In the genomic region with DNA sequence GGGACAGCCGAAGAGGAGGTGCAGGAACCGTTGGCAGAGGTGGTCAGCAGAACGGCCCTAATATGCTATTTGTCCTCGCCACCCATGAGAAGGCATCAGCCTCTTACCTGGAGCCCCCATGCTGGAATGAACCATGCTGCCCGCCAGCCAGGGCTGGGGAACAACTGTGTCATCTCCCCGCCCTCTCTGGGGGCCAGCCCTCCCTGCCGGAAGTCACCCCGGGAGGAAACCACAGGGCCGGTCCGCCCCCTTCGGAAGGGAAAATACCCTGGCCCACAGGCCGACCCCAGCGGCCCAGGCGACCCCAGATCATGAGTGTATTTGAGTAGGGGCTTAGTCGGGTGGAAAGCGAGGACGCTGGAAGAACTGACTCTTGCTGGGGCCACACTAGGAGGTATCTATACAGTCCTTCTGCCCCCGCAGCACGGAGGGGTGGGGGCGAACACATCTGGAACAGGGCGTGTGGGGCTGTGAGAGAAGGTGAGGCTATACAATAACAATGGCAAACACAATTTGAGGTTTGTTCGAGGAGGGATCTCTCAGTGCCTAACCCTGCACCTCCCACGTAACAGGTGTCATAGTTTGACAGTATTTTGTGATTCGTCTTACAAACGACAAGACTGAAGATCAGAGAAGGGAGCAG, we compare ENCODE assay signal across 8 mouse cellular contexts. TPM values are rescaled to one million over a fixed set of nuclear protein-coding genes. Genes with fewer than 3 reads are reported as not detected.
A peak's percentile ranks its signal among the peaks of the same experiment; 100 is the strongest.
DNase-seq lines count a peak whose midpoint lies in the region; ATAC-seq and TF ChIP-seq lines count a peak whose summit lies in the region.

No protein-coding gene starts in this region.

- H3K9ac ChIP-seq in heart, adult 2 months (ENCODE audit: low read depth, low read length) = no peak overlapping the region
- H3K9ac ChIP-seq in forebrain, embryonic 16.5 days (replicated peaks; ENCODE audit: low read depth, low read length) = no peak overlapping the region
- H3K9ac ChIP-seq in limb, embryonic 12.5 days (replicated peaks) = no peak overlapping the region
- H3K9ac ChIP-seq in midbrain, postnatal 0 days (replicated peaks; ENCODE audit: low read length, poor library complexity, severe bottlenecking) = 0 out of 2 replicates have a peak overlapping the region, but pooled peaks have one; percentile 24

- H3K4me2 ChIP-seq in forebrain, embryonic 16.5 days (ENCODE audit: low read length) = no peak overlapping the region
- H3K4me2 ChIP-seq in limb, embryonic 12.5 days = peak overlapping the region; percentile 34; the same call in 1 of the 2 replicates
- H3K4me2 ChIP-seq in midbrain, postnatal 0 days (ENCODE audit: low read depth, low read length, poor library complexity, severe bottlenecking) = no peak overlapping the region; the same call in 1 of the 2 replicates

- no peak for TF ChIP-seq POLR2A in heart, adult 2 months (IDR thresholded peaks at IDR 0.05; ENCODE audit: insufficient read depth, low read depth, low read length)

- peak; percentile 39 to 67 for DNase-seq in heart, adult 2 months
- no peak for DNase-seq in heart, postnatal 25 days (ENCODE audit: low spot score)
- DNase-seq in midbrain, postnatal 0 days (ENCODE audit: low spot score) = no peak
- DNase-seq in ovary, postnatal 14 days (ENCODE audit: low spot score) = no peak
- DNase-seq in testis, postnatal 14 days (ENCODE audit: low spot score) = no peak
- DNase-seq in gastrocnemius, postnatal 10 days = no peak

- 10% methylated on average over 25 of the region's 25 CpGs for WGBS in heart, adult 2 months
- 8% methylated on average over 25 of the region's 25 CpGs for WGBS in forebrain, embryonic 16.5 days
- WGBS in limb, embryonic 12.5 days = 8% methylated on average over 25 of the region's 25 CpGs
- 10% methylated on average over 24 of the region's 25 CpGs for WGBS in midbrain, postnatal 0 days

- H3K9me3 ChIP-seq in forebrain, embryonic 16.5 days (ENCODE audit: control insufficient read depth, low read length) = no peaks in the 10 kb centered on the region; the same call in 1 of the 2 replicates
- peaks cover 5% of the 10 kb centered on the region for H3K9me3 ChIP-seq in limb, embryonic 12.5 days
- H3K9me3 ChIP-seq in midbrain, postnatal 0 days (ENCODE audit: low read length) = no peaks in the 10 kb centered on the region

- ATAC-seq in forebrain, embryonic 16.5 days = peak; percentile 11; the same call in 1 of the 2 replicates
- ATAC-seq in limb, embryonic 12.5 days (ENCODE audit: insufficient number of reproducible peaks, insufficient read depth, low FRiP score, low TSS enrichment, low read depth) = 0 out of 2 replicates have a peak, but pooled peaks have one; percentile 19
- peak; percentile 8; the same call in 1 of the 2 replicates for ATAC-seq in midbrain, postnatal 0 days (ENCODE audit: low FRiP score)

- no peaks in the 10 kb centered on the region for H3K79me2 ChIP-seq in heart, adult 2 months (replicated peaks; ENCODE audit: control insufficient read depth, insufficient read depth, low read length)

- TF ChIP-seq EP300 in heart, adult 2 months (IDR thresholded peaks at IDR 0.05; ENCODE audit: insufficient read depth, low read depth, low read length) = no peak

- no peak overlapping the region for H3K27ac ChIP-seq in heart, adult 2 months
- no peak overlapping the region for H3K27ac ChIP-seq in forebrain, embryonic 16.5 days (ENCODE audit: low read length)
- no peak overlapping the region for H3K27ac ChIP-seq in limb, embryonic 12.5 days
- H3K27ac ChIP-seq in midbrain, postnatal 0 days (ENCODE audit: low read depth, low read length) = no peak overlapping the region

- intact Hi-C loops in heart, adult 2 months (cut with DNase I) = loop anchor here (10.0 kb wide), 1 partner anchor 272 kb away; no protein-coding TSS in a partner anchor
- intact Hi-C loops in heart, postnatal 25 days (cut with DNase I) = loop anchor here (1.0 to 5.0 kb wide), 3 partner anchors 55 to 202 kb away; partner anchors contain the start of gene Megf8

- no peaks in the 10 kb centered on the region for H3K36me3 ChIP-seq in heart, adult 2 months (ENCODE audit: control insufficient read depth, insufficient read depth, low read length)
- no peaks in the 10 kb centered on the region for H3K36me3 ChIP-seq in forebrain, embryonic 16.5 days (ENCODE audit: control insufficient read depth, insufficient read depth)
- no peaks in the 10 kb centered on the region for H3K36me3 ChIP-seq in limb, embryonic 12.5 days
- H3K36me3 ChIP-seq in midbrain, postnatal 0 days (ENCODE audit: insufficient read depth, low read length) = no peaks in the 10 kb centered on the region

- no peaks in the 10 kb centered on the region for H3K4me1 ChIP-seq in heart, adult 2 months (ENCODE audit: control insufficient read depth, insufficient read depth, low read length)
- peaks cover 11% of the 10 kb centered on the region for H3K4me1 ChIP-seq in forebrain, embryonic 16.5 days (replicated peaks; ENCODE audit: control insufficient read depth, insufficient read depth, low read length)
- peaks cover 9% of the 10 kb centered on the region; the same call in 1 of the 2 replicates for H3K4me1 ChIP-seq in limb, embryonic 12.5 days (replicated peaks)
- peaks cover 3% of the 10 kb centered on the region; the same call in 1 of the 2 replicates for H3K4me1 ChIP-seq in midbrain, postnatal 0 days (ENCODE audit: insufficient read depth, low read length)

- peaks cover 6% of the 10 kb centered on the region for H3K27me3 ChIP-seq in heart, adult 2 months (ENCODE audit: control insufficient read depth, insufficient read depth, low read length)
- H3K27me3 ChIP-seq in forebrain, embryonic 16.5 days (replicated peaks; ENCODE audit: control insufficient read depth, insufficient read depth, low read length) = peaks cover 22% of the 10 kb centered on the region
- H3K27me3 ChIP-seq in limb, embryonic 12.5 days = peaks cover 75% of the 10 kb centered on the region
- no peaks in the 10 kb centered on the region for H3K27me3 ChIP-seq in midbrain, postnatal 0 days (ENCODE audit: insufficient read depth, low read length)

- no peak for TF ChIP-seq CTCF in heart, adult 2 months (IDR thresholded peaks at IDR 0.05)
- no peak for TF ChIP-seq CTCF in midbrain, postnatal 0 days (IDR thresholded peaks at IDR 0.05)

- H3K4me3 ChIP-seq in heart, adult 2 months = no peak overlapping the region
- H3K4me3 ChIP-seq in forebrain, embryonic 16.5 days (replicated peaks; ENCODE audit: low read length) = no peak overlapping the region
- H3K4me3 ChIP-seq in limb, embryonic 12.5 days (replicated peaks) = 0 out of 2 replicates have a peak overlapping the region, but pooled peaks have one; percentile 7
- no peak overlapping the region for H3K4me3 ChIP-seq in midbrain, postnatal 0 days (ENCODE audit: low read depth, low read length)

RNA-seq across cellular contexts. Expression of gene Pou2f2, which starts 47.1 kb away (rescaled TPM):
- under 1 TPM; 0.39 to 0.64 TPM for total RNA-seq in heart, adult 2 months (2021)
- 0.38 and 1.5 TPM in 2 replicates for polyA plus RNA-seq in heart, adult 2 months (2012; rRNA removed)
- total RNA-seq in heart, postnatal 25 days (2021) = under 1 TPM; 0.60 to 0.61 TPM
- 10.6 and 17.0 TPM in 2 replicates for polyA plus RNA-seq in forebrain, embryonic 16.5 days (2015; fragmentation: Nextera tagmentation; extraction: Ambion mirVana)
- polyA plus RNA-seq in limb, embryonic 12.5 days (2016; fragmentation: Nextera tagmentation; extraction: Ambion mirVana) = 2.7 and 2.9 TPM in 2 replicates
- total RNA-seq in midbrain, postnatal 0 days (2014; rRNA removed) = 7.6 and 9.0 TPM in 2 replicates
- polyA plus RNA-seq in midbrain, postnatal 0 days (2015; fragmentation: Nextera tagmentation; extraction: Ambion mirVana) = 28.9 and 35.9 TPM in 2 replicates
- under 1 TPM; 0.16 to 0.77 TPM for total RNA-seq in gastrocnemius, postnatal 10 days (2021)

Comparison
In these comparisons a context has a peak if more than half of its experiments do, and no peak if none do; other contexts are left out.
1. DNase-seq: peak in heart, adult 2 months (2 of 2); none in heart, postnatal 25 days (single experiment), midbrain, postnatal 0 days (single experiment), ovary, postnatal 14 days (single experiment), testis, postnatal 14 days (single experiment) and gastrocnemius, postnatal 10 days (single experiment).
2. Peak in every context shown above with its lines, with median percentiles within 50 percentile points of each other: ATAC-seq.